Mouse (Mus musculus) brain, embryonic 14.5 days (tissue): ENCODE results near the gene Tnfrsf1a.

Source experiments
- CTCF ChIP-seq: fragments of 200-500 bp; IDR thresholded peaks from 2 replicates; pipeline ENCODE4 v1.5.1; 2012; ENCODE audit warnings: inconsistent platforms, mild to moderate bottlenecking, moderate library complexity, borderline replicate concordance; ENCODE audit not compliant: insufficient read depth, insufficient read length; ENCODE audit errors: extremely low read depth
- POLR2A ChIP-seq: fragments of 200-500 bp; IDR thresholded peaks from 2 replicates; pipeline ENCODE4 v1.6.1; 2012; ENCODE audit warnings: mild to moderate bottlenecking, inconsistent platforms, borderline replicate concordance; ENCODE audit not compliant: poor library complexity, insufficient read depth, insufficient read length, severe bottlenecking; ENCODE audit errors: extremely low read depth

DNA sequence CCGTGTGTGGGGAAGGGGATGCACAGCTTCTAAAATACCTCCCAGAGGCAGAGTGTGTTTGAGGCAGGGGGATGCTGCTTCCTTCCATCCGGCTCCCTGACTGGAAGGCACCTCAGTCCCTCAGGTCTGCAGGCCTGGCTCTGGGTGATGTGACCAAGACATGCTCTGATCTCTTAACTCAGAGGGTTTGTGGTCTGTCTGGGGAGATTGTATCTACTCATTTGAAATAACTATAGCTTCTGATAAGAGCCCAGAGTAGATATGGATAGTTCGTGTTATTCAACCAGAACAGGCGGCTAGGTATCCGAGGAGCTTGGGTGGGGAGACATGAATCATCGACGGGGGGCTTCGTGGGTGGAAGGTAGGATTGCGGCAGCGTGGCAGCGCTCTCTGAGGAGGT is 4.1 kb downstream of the Tnfrsf1a start:
- no peak for TF ChIP-seq CTCF
- no peak for TF ChIP-seq POLR2A
